Mouse (Mus musculus) hindbrain, embryonic 14.5 days (tissue): ENCODE data around the gene Snx32. TPM values are rescaled to one million over a fixed set of nuclear protein-coding genes. Genes with fewer than 3 reads are reported as not detected.

ENCODE experiments used
- ATAC-seq: fragments of 200-750 bp; cut with Nextera tagmentation; 2 replicates; pipeline ENCODE4 v1.8.0; 2017; ENCODE audit warnings: moderate number of reproducible peaks, mild to moderate bottlenecking, moderate TSS enrichment, moderate library complexity; ENCODE audit not compliant: low FRiP score
- DNase-seq: peaks from one replicate; pipeline ENCODE4 v3.0.0-alpha.2; 2015; ENCODE audit warnings: low spot score
- H3K27ac ChIP-seq: fragments of 300-500 bp; sonication (generic); 2 replicates; pipeline ENCODE4 v1.5.1; 2014; ENCODE audit warnings: mild to moderate bottlenecking, moderate library complexity
- H3K27me3 ChIP-seq: fragments of 300-500 bp; sonication (generic); 2 replicates; pipeline ENCODE4 v1.6.1; 2014; ENCODE audit warnings: mild to moderate bottlenecking, low read length, mixed read lengths; ENCODE audit not compliant: control insufficient read depth, insufficient read depth
- H3K36me3 ChIP-seq: fragments of 300-500 bp; sonication (generic); replicated peaks from 2 replicates; pipeline ENCODE4 v1.6.1; 2014; ENCODE audit not compliant: control insufficient read depth, insufficient read depth
- H3K4me1 ChIP-seq: fragments of 300-500 bp; sonication (generic); replicated peaks from 2 replicates; pipeline ENCODE4 v1.6.1; 2014; ENCODE audit warnings: antibody characterized with exemption, low read length, mixed read lengths; ENCODE audit not compliant: control insufficient read depth, insufficient read depth
- H3K4me2 ChIP-seq: fragments of 300-500 bp; sonication (generic); replicated peaks from 2 replicates; pipeline ENCODE4 v1.6.1; 2014; ENCODE audit warnings: mild to moderate bottlenecking, moderate library complexity
- H3K4me3 ChIP-seq: fragments of 300-500 bp; sonication (generic); replicated peaks from 2 replicates; pipeline ENCODE4 v1.5.1; 2014; ENCODE audit warnings: mild to moderate bottlenecking, low read length
- H3K9ac ChIP-seq: fragments of 300-500 bp; sonication (generic); 2 replicates; pipeline ENCODE4 v1.6.1; 2014
- H3K9me3 ChIP-seq: fragments of 300-500 bp; sonication (generic); 2 replicates; pipeline ENCODE4 v1.6.1; 2016; ENCODE audit warnings: low read length; ENCODE audit not compliant: control insufficient read depth
- WGBS: fragments of 180-500 bp; shearing (Covaris S2); extraction: QIAGEN DNeasy Blood & Tissue Kit; methylation state at CpG from one replicate; pipeline ENCODE4 v1.1.7; 2014; 5-methylcytosine and 5-hydroxymethylcytosine counted together
- polyA plus RNA-seq: library from polyadenylated mRNA; unstranded; fragments of >200 nt; fragmentation: Nextera tagmentation; extraction: Ambion mirVana; gene quantifications from 2 replicates; pipeline ENCODE4 v1.2.1, GENCODE M21; 2014

Snx32 gene
- polyA plus RNA-seq, 1 experiment from 2014 or later: 87.1 TPM

DNA sequence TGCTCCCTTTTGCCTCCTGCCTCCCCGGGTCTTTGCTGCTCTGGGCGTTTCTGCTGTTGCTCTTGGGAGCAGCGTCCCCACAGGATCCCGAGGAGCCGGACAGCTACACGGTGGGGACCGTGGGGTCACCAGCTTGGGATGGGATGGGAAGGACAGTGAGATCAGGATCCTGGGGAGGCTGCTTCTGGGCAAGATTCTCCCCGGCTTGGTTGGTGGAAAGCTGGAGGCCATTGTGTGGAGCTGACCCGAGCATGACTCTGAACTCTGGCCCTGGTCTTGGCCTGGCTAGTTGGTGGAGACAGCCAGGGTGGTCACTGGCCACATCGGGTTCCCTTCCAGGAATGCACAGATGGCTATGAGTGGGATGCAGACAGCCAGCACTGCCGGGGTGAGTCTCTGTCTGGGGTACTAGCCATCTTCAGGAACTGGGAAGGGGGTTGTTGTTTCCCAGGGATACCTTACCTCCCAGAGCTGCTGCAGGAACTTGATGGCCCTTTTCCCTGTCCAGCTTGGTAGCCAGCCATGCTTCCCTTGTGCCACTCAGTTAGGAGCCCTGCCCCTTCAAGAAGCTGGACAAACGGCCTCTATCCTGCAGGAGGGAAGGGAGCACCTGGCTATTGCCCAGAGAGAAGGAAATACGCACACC is 35.1 kb downstream of the Snx32 start:
- H3K27ac ChIP-seq: peak overlapping the region; percentile 34
- H3K9ac ChIP-seq: peak overlapping the region; percentile 69
- H3K4me1 ChIP-seq: peaks cover 24% of the 10 kb centered on the region
- WGBS: 21% methylated on average over 13 of the region's 13 CpGs
- DNase-seq (no peak), ATAC-seq (no peak)
- H3K4me3 ChIP-seq: peak overlapping the region; percentile 57
- no peaks in the 10 kb centered on the region for H3K9me3 ChIP-seq
- H3K4me2 ChIP-seq: peak overlapping the region; percentile 99
- no peaks in the 10 kb centered on the region for H3K27me3 ChIP-seq
- peaks cover 18% of the 10 kb centered on the region; the same call in 1 of the 2 replicates for H3K36me3 ChIP-seq

DNA sequence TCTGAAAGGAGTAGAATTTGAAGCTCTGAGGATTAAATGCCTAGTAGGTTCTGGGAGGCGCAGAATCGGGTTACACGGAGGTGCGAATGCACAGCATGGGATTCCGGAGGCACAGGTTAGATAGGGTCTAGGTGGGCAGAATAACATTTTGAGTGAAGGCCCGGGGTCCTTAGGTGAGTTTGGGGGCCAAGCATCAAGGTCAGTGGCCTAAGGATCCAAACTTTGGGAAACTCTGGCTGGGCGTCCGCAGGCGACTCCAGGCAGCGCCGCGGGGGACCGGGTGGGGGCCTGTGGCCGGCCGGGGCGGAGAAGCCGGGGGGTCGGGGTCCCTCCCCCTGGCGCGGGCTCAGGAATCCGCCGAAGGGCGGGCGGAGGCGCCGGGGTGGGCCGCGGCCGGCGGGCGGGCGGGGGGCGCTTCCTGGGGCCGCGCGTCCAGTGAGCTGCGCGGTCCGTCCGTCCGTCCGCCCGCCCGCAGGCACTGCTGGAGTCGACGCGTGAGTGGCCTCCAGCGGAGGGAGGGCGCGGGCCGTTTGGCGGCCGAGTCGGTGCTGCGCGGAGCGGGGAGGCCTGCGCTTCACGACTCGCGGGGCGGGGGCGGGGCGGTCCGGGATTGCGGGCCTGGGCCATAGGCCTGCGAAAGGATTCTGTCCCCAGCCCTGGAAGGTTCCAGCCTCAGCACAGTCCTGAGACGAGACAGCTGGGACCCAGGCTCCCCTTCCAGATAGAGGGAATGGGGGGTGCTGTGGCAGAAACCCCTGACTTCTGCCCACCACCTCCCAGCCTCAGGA is 35.9 kb downstream of the Snx32 start:
- H3K36me3 ChIP-seq: 0 out of 2 replicates have a peak, but pooled peaks cover 16% of the 10 kb centered on the region
- peak overlapping the region; percentile 99 for H3K4me2 ChIP-seq
- no peaks in the 10 kb centered on the region for H3K9me3 ChIP-seq
- peaks cover 24% of the 10 kb centered on the region for H3K4me1 ChIP-seq
- H3K4me3 ChIP-seq: peak overlapping the region; percentile 57
- peak overlapping the region; percentile 34 for H3K27ac ChIP-seq
- no peaks in the 10 kb centered on the region for H3K27me3 ChIP-seq
- under 1% methylated on average over 61 of the region's 68 CpGs for WGBS
- peak; percentile 40 for DNase-seq
- ATAC-seq: peak; percentile 66
- peak overlapping the region; percentile 69 for H3K9ac ChIP-seq

DNA sequence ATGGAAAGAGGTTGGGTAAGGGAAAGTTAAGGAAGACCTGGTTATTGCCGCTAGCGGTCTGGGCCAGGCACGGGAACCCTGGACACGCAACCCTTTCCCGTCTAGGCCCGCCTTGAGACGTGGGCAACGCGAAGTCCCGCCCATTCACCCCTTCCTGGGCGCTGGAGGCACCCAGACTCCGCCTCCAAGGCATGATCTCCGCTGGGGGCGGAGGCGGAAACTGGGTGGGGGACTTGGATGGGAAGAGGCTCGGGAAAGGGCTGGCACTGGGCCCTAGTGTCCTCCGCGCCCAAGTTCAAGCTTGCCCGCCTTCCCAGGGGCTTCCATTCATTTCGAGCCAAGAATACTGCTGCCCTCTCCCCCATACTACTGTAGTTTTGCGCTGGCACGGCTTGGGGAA is 36.6 kb downstream of the Snx32 start, which contains the start of gene Efemp2:
TSS of gene Efemp2 (plus strand) at position 235 of the 400 bp plus-strand sequence.
- H3K4me2 ChIP-seq: peak within 1 kb of the TSS; percentile 99
- no peaks in the 10 kb centered on the region for H3K9me3 ChIP-seq
- H3K36me3 ChIP-seq: 0 out of 2 replicates have a peak, but pooled peaks cover 11% of the 10 kb centered on the region
- H3K4me3 ChIP-seq: peak within 1 kb of the TSS; percentile 57
- peak within 1 kb of the TSS; percentile 69 for H3K9ac ChIP-seq
- peak; percentile 56 for ATAC-seq
- under 1% methylated on average over 22 of the region's 22 CpGs for WGBS
- peaks cover 24% of the 10 kb centered on the region for H3K4me1 ChIP-seq
- DNase-seq: peak; percentile 69
- H3K27me3 ChIP-seq: no peaks in the 10 kb centered on the region
- peak within 1 kb of the TSS; percentile 34 for H3K27ac ChIP-seq

DNA sequence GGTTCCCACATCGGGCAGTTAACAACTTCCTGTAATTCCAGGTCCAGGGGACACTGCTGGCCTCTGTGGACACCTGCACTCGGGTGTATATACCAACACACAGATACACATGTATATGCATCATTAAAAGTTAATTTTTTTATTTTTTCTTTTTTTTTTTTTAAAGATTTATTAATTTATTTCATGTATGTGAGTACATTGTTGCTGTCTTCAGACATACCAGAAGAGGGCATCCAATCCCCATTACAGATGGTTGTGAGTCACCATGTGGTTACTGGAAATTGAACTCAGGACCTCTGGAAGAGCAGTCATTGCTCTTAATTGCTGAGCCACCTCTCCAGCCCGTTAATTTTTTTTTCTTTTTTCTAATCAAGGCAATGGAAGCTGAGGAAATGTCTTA is 37.5 kb downstream of the Snx32 start:
- Histone ChIP-seq H3K4me3 (no peak overlapping the region), H3K27ac (no peak overlapping the region), H3K27me3 (no peaks in the 10 kb centered on the region), H3K9ac (no peak overlapping the region), H3K36me3 (peaks cover 9% of the 10 kb centered on the region), H3K4me2 (no peak overlapping the region), H3K9me3 (no peaks in the 10 kb centered on the region), H3K4me1 (peaks cover 24% of the 10 kb centered on the region)
- WGBS: 86% methylated on average over 3 of the region's 3 CpGs
- no peak for DNase-seq
- ATAC-seq: no peak

DNA sequence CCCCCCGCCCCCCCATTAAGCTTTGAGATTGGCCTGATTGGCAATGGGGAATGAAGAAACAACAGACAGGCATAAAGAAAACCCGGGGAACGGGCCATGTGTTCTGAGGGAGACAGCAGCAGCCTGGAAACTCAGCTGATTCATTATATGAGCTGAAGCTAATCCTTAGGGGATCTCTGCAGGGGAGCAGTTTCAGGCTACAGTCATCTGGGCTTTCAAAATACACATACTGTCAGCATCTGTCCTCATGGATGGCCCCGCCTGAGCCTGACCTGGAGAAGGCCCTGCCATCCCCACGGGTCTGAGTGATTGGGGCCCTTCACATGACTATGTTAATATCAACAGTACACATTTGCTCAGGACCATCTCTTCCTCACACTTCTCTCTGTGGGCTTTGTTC is 38.5 kb downstream of the Snx32 start:
- H3K36me3 ChIP-seq: peaks cover 14% of the 10 kb centered on the region
- H3K4me3 ChIP-seq: no peak overlapping the region
- DNase-seq: no peak
- H3K9ac ChIP-seq: no peak overlapping the region
- H3K27me3 ChIP-seq: no peaks in the 10 kb centered on the region
- no peak overlapping the region for H3K4me2 ChIP-seq
- H3K4me1 ChIP-seq: peaks cover 23% of the 10 kb centered on the region
- ATAC-seq: no peak
- no peaks in the 10 kb centered on the region for H3K9me3 ChIP-seq
- WGBS: 48% methylated on average over 5 of the region's 5 CpGs
- H3K27ac ChIP-seq: no peak overlapping the region

DNA sequence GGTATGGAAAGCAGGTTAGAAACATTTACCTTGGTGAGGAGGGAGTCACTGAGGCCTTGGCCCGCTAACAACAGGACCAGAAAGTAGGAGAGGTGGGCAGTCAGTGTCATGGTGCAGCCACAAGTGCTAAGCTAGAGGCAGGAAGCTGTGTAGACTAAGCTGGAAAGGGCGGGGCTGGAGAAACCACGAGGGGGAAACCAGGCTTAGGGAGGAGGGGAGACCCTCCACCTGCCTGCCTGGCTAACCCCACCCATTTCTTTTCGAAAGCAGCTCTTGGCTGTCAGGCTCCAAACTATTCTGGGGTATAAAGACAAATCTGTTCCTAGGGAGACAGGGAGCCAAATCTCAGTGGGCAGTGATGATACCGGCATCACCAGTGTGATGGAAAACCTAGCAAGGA is 42.0 kb downstream of the Snx32 start, which contains the start of gene Ctsw:
TSS of gene Ctsw (minus strand) at position 134 of the 400 bp plus-strand sequence.
- Histone ChIP-seq H3K9me3 (no peaks in the 10 kb centered on the region), H3K9ac (no peak within 1 kb of the TSS), H3K4me1 (peaks cover 8% of the 10 kb centered on the region; the same call in 1 of the 2 replicates), H3K27me3 (no peaks in the 10 kb centered on the region), H3K27ac (no peak within 1 kb of the TSS), H3K4me2 (no peak within 1 kb of the TSS), H3K36me3 (peaks cover 43% of the 10 kb centered on the region), H3K4me3 (no peak within 1 kb of the TSS)
- 60% methylated on average over 5 of the region's 5 CpGs for WGBS
- ATAC-seq (no peak), DNase-seq (no peak)

DNA sequence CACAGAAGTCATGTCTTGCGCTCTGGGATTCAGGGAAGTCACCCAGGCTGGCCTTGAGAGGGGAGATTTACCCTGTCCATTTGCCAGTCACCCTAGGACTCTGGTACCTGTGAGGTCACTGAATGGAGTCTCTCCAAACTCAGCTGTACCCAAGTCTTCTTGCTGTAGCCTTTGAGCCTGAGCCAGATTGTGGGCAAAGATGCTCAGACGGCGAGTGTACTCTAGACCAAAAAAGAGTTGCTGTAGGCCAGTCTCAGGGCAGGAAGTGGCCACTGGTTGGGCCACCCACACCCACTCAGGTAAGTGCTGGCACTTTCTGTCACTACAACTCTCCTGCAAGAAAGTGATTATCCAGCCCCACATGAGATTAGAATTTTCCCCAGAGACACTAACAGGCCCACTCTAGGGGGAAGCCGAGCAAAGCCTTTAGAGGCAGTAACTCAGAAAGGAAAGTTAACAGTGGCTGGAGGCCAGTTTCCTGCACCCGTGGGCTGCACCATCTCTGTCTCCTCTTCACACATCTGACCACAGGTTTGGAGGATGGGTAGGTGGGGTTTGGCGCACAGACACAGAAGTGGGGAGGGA is 43.3 kb downstream of the Snx32 start:
- Histone ChIP-seq H3K4me1 (peaks cover 8% of the 10 kb centered on the region; the same call in 1 of the 2 replicates), H3K4me3 (no peak overlapping the region), H3K9me3 (no peaks in the 10 kb centered on the region), H3K36me3 (peaks cover 56% of the 10 kb centered on the region), H3K4me2 (no peak overlapping the region), H3K27ac (no peak overlapping the region), H3K27me3 (no peaks in the 10 kb centered on the region), H3K9ac (no peak overlapping the region)
- no peak for DNase-seq
- ATAC-seq: no peak
- WGBS: 96% methylated on average over 6 of the region's 6 CpGs

DNA sequence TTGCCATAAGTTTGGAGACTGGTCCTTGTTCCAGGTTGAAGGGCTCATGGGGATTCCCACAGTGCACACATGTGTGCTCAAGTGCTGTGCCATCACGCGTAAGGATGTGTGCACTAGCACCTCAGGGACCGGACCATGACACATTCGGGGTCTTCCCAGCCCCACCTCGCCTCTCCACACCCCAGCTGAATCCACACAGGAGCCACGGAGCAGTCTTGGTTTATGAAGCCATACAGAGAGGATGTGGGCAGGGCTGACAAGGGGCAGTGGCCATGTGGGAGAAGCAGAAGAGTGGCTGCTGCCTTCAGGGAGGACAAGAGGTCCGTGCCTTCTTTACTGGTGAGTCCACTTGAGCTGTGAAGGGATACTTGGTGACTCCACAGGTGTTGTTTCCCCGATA is 45.3 kb downstream of the Snx32 start:
- H3K9ac ChIP-seq: no peak overlapping the region
- H3K27ac ChIP-seq: no peak overlapping the region
- no peaks in the 10 kb centered on the region for H3K27me3 ChIP-seq
- peaks cover 19% of the 10 kb centered on the region for H3K4me1 ChIP-seq
- 94% methylated on average over 8 of the region's 8 CpGs for WGBS
- no peak for DNase-seq
- peaks cover 60% of the 10 kb centered on the region for H3K36me3 ChIP-seq
- no peak for ATAC-seq
- H3K4me2 ChIP-seq: no peak overlapping the region
- no peaks in the 10 kb centered on the region for H3K9me3 ChIP-seq
- H3K4me3 ChIP-seq: no peak overlapping the region
